Mouse (Mus musculus): ENCODE results near the gene Hhex. TPM values are rescaled to one million over a fixed set of nuclear protein-coding genes. Genes with fewer than 3 reads are reported as not detected.

The Hhex gene
- polyA plus RNA-seq, 1 experiment from 2014 or later = 46.6 TPM

- peaks cover 9% of the 10 kb centered on the region for H3K4me1 ChIP-seq (replicated peaks; ENCODE audit: control insufficient read depth, insufficient read depth, low read length)
- peak overlapping the region; percentile 43; the same call in 1 of the 2 replicates for H3K27ac ChIP-seq (ENCODE audit: low read depth, low read length)
- no peaks in the 10 kb centered on the region for H3K9me3 ChIP-seq (ENCODE audit: control insufficient read depth, low read length)
- no peak for DNase-seq (ENCODE audit: low spot score)
- peaks cover 17% of the 10 kb centered on the region for H3K27me3 ChIP-seq (replicated peaks; ENCODE audit: control insufficient read depth, insufficient read depth, low read length)
- H3K9ac ChIP-seq (ENCODE audit: low read depth, low read length) = no peak overlapping the region
- 36% methylated on average over 10 of the region's 10 CpGs for WGBS
- no peak overlapping the region for H3K4me3 ChIP-seq (ENCODE audit: low read depth, low read length)
- no peaks in the 10 kb centered on the region for H3K36me3 ChIP-seq (ENCODE audit: control insufficient read depth, insufficient read depth, low read length)
- no peak for ATAC-seq (replicated peaks; ENCODE audit: low FRiP score)
- H3K4me2 ChIP-seq = peak overlapping the region; percentile 31
Measured at GRCm38 (mm10) chr19:37442524-37443286, 8.1 kb downstream of the Hhex start.

DNA sequence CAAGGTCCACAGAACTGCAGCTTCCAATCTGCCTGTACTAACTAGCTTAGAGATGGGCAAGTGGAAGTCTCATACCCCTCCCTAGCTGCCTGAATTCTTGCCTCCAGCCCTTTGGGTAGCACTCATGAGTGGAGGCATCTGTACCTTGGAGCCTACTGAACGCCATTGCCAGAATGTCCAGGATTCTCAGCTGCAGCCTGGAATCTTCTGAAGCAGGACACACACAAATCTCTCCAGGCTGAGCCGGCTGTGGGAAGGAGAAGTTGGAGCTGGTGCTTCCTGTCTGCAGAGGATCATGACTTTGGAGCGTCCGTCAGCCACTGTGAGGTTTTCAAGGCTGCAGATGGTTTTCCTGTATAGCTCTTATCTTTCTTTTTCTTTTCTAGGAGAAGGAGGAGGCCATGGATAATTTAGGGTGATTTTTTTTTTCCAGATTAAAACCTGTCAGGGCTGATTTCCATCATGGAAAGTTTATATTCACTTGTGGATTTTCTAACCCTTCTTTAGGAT is 9.1 kb downstream of the Hhex start:
- no peak overlapping the region for H3K4me2 ChIP-seq
- peaks cover 9% of the 10 kb centered on the region for H3K4me1 ChIP-seq (replicated peaks; ENCODE audit: control insufficient read depth, insufficient read depth, low read length)
- H3K4me3 ChIP-seq (ENCODE audit: low read depth, low read length) = no peak overlapping the region
- DNase-seq (ENCODE audit: low spot score) = no peak
- ATAC-seq (replicated peaks; ENCODE audit: low FRiP score) = no peak
- peak overlapping the region; percentile 38; the same call in 1 of the 2 replicates for H3K27ac ChIP-seq (ENCODE audit: low read depth, low read length)
- no peaks in the 10 kb centered on the region for H3K36me3 ChIP-seq (ENCODE audit: control insufficient read depth, insufficient read depth, low read length)
- H3K27me3 ChIP-seq (replicated peaks; ENCODE audit: control insufficient read depth, insufficient read depth, low read length) = peaks cover 14% of the 10 kb centered on the region; the same call in 1 of the 2 replicates
- 19% methylated on average over 4 of the region's 4 CpGs for WGBS
- H3K9me3 ChIP-seq (ENCODE audit: control insufficient read depth, low read length) = no peaks in the 10 kb centered on the region
- H3K9ac ChIP-seq (ENCODE audit: low read depth, low read length) = no peak overlapping the region

DNA sequence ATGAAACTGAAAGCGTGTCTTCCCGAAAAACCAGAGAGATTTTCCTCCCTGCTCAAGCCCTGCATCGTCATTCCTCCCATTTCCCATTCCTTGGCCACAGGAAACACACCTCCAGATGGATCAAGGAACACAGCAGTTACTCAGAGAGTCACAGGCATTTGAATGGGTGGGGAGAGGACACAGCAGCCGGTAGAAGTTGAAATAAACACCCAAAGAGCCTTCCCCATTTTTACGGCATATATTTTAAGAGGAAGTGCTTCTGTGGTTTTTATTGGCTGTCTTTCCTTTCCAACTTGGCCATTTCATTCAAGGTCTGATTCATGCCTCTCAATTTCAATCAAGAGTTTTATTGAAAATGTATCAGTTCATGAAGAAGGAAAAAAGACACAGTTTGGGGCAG is 13.6 kb downstream of the Hhex start:
- DNase-seq (ENCODE audit: low spot score) (no peak), ATAC-seq (replicated peaks; ENCODE audit: low FRiP score) (no peak)
- Histone ChIP-seq H3K9me3 (ENCODE audit: control insufficient read depth, low read length) (no peaks in the 10 kb centered on the region), H3K27ac (ENCODE audit: low read depth, low read length) (no peak overlapping the region), H3K4me3 (ENCODE audit: low read depth, low read length) (no peak overlapping the region), H3K9ac (ENCODE audit: low read depth, low read length) (no peak overlapping the region), H3K36me3 (ENCODE audit: control insufficient read depth, insufficient read depth, low read length) (no peaks in the 10 kb centered on the region), H3K4me2 (no peak overlapping the region), H3K27me3 (replicated peaks; ENCODE audit: control insufficient read depth, insufficient read depth, low read length) (0 out of 2 replicates have a peak, but pooled peaks cover 4% of the 10 kb centered on the region), H3K4me1 (replicated peaks; ENCODE audit: control insufficient read depth, insufficient read depth, low read length) (peaks cover 7% of the 10 kb centered on the region)
- 46% methylated on average over 5 of the region's 5 CpGs for WGBS

- no peak overlapping the region for H3K9ac ChIP-seq (ENCODE audit: low read depth, low read length)
- no peak for ATAC-seq (replicated peaks; ENCODE audit: low FRiP score)
- no peaks in the 10 kb centered on the region for H3K4me1 ChIP-seq (replicated peaks; ENCODE audit: control insufficient read depth, insufficient read depth, low read length)
- no peak overlapping the region for H3K4me2 ChIP-seq
- no peaks in the 10 kb centered on the region for H3K36me3 ChIP-seq (ENCODE audit: control insufficient read depth, insufficient read depth, low read length)
- H3K27me3 ChIP-seq (replicated peaks; ENCODE audit: control insufficient read depth, insufficient read depth, low read length) = 0 out of 2 replicates have a peak, but pooled peaks cover 4% of the 10 kb centered on the region
- no peak overlapping the region for H3K27ac ChIP-seq (ENCODE audit: low read depth, low read length)
- no peak for DNase-seq (ENCODE audit: low spot score)
- H3K9me3 ChIP-seq (ENCODE audit: control insufficient read depth, low read length) = no peaks in the 10 kb centered on the region
- WGBS = 73% methylated on average over 3 of the region's 3 CpGs
- no peak overlapping the region for H3K4me3 ChIP-seq (ENCODE audit: low read depth, low read length)
Measured at GRCm38 (mm10) chr19:37449246-37449645, 14.6 kb downstream of the Hhex start.

GRCm38 (mm10) chr19:37455528-37455927 is 20.9 kb downstream of the Hhex start:
- no peak overlapping the region for H3K27ac ChIP-seq (ENCODE audit: low read depth, low read length)
- no peaks in the 10 kb centered on the region for H3K4me1 ChIP-seq (replicated peaks; ENCODE audit: control insufficient read depth, insufficient read depth, low read length)
- H3K4me2 ChIP-seq = no peak overlapping the region
- WGBS = 62% methylated on average over 2 of the region's 2 CpGs
- ATAC-seq (replicated peaks; ENCODE audit: low FRiP score) (no peak), DNase-seq (ENCODE audit: low spot score) (no peak)
- no peaks in the 10 kb centered on the region for H3K36me3 ChIP-seq (ENCODE audit: control insufficient read depth, insufficient read depth, low read length)
- no peak overlapping the region for H3K4me3 ChIP-seq (ENCODE audit: low read depth, low read length)
- 0 out of 2 replicates have a peak, but pooled peaks cover 4% of the 10 kb centered on the region for H3K27me3 ChIP-seq (replicated peaks; ENCODE audit: control insufficient read depth, insufficient read depth, low read length)
- H3K9ac ChIP-seq (ENCODE audit: low read depth, low read length) = no peak overlapping the region
- no peaks in the 10 kb centered on the region; the same call in 1 of the 2 replicates for H3K9me3 ChIP-seq (ENCODE audit: control insufficient read depth, low read length)

DNA sequence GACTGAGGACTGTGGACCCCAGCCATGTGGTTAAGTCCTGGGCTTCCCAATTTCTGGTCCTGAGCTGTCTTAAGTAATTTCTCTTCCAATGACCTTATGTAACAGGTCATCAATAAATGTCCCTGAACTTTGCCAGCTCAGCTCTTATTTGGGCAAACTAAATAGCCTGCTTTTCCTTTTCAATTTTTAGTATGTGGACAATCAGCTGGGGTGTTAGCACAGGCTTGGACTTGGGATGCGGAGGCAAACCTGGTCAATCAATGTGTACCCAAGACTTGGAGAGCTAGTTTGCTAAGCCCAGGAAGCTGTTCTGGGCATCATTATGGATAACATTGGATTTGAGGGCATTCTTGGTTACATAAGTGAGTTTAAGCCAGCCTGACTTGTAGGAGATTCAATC is 21.4 kb downstream of the Hhex start:
- no peaks in the 10 kb centered on the region for H3K36me3 ChIP-seq (ENCODE audit: control insufficient read depth, insufficient read depth, low read length)
- no peak overlapping the region for H3K27ac ChIP-seq (ENCODE audit: low read depth, low read length)
- DNase-seq (ENCODE audit: low spot score) (no peak), ATAC-seq (replicated peaks; ENCODE audit: low FRiP score) (no peak)
- H3K4me3 ChIP-seq (ENCODE audit: low read depth, low read length) = no peak overlapping the region
- no peak overlapping the region for H3K9ac ChIP-seq (ENCODE audit: low read depth, low read length)
- 93% methylated on average over 1 of the region's 1 CpGs for WGBS
- 0 out of 2 replicates have a peak, but pooled peaks cover 4% of the 10 kb centered on the region for H3K27me3 ChIP-seq (replicated peaks; ENCODE audit: control insufficient read depth, insufficient read depth, low read length)
- H3K9me3 ChIP-seq (ENCODE audit: control insufficient read depth, low read length) = no peaks in the 10 kb centered on the region; the same call in 1 of the 2 replicates
- no peak overlapping the region for H3K4me2 ChIP-seq
- H3K4me1 ChIP-seq (replicated peaks; ENCODE audit: control insufficient read depth, insufficient read depth, low read length) = no peaks in the 10 kb centered on the region

DNA sequence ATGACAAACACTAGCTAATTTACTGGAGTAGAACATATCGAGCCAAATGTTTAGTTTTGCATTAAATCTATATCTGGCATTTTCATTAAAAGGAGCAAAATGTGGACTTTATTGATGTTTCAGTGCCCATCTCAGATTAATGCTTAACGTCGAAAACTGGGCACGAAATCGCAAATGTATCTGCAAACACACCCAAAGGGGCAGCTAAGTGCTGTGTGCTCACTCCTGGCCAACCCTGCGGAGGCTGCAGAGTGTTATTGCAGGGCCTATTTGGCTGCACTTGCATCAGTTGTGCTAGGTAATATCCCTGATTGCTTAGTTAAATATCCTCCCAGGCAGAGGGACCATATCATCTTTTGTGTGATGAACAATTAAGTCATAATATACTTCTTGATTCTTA is 23.4 kb downstream of the Hhex start:
- H3K9ac ChIP-seq (ENCODE audit: low read depth, low read length) = no peak overlapping the region
- DNase-seq (ENCODE audit: low spot score) (no peak), ATAC-seq (replicated peaks; ENCODE audit: low FRiP score) (no peak)
- H3K4me2 ChIP-seq = no peak overlapping the region
- no peak overlapping the region for H3K4me3 ChIP-seq (ENCODE audit: low read depth, low read length)
- H3K4me1 ChIP-seq (replicated peaks; ENCODE audit: control insufficient read depth, insufficient read depth, low read length) = no peaks in the 10 kb centered on the region
- no peak overlapping the region for H3K27ac ChIP-seq (ENCODE audit: low read depth, low read length)
- no peaks in the 10 kb centered on the region for H3K27me3 ChIP-seq (replicated peaks; ENCODE audit: control insufficient read depth, insufficient read depth, low read length)
- H3K9me3 ChIP-seq (ENCODE audit: control insufficient read depth, low read length) = no peaks in the 10 kb centered on the region; the same call in 1 of the 2 replicates
- H3K36me3 ChIP-seq (ENCODE audit: control insufficient read depth, insufficient read depth, low read length) = no peaks in the 10 kb centered on the region
- WGBS = 82% methylated on average over 6 of the region's 6 CpGs

DNA sequence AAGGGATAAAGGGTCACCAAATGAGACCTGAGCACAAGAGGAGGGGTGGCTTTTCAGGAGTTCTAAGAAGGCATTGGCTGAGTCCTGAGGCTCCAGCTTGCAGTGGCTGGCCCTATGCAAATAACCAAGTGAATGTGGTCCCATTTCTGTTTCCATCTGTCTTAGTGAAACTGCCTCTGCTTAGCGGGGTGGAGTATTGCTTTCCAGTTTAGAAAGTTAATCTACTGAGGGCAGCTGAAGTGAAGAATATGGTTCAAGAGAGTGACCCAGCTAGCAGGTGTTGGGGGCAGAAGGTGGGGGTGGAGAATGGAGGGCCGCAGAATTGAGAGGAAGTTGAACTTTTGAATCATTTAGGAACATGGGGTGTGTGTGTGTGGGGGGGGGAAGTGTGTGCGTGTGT is 31.8 kb downstream of the Hhex start:
- no peaks in the 10 kb centered on the region for H3K36me3 ChIP-seq (ENCODE audit: control insufficient read depth, insufficient read depth, low read length)
- H3K27ac ChIP-seq (ENCODE audit: low read depth, low read length) = no peak overlapping the region
- no peak overlapping the region for H3K9ac ChIP-seq (ENCODE audit: low read depth, low read length)
- DNase-seq (ENCODE audit: low spot score) (no peak), ATAC-seq (replicated peaks; ENCODE audit: low FRiP score) (no peak)
- H3K4me1 ChIP-seq (replicated peaks; ENCODE audit: control insufficient read depth, insufficient read depth, low read length) = no peaks in the 10 kb centered on the region
- H3K4me3 ChIP-seq (ENCODE audit: low read depth, low read length) = no peak overlapping the region
- H3K9me3 ChIP-seq (ENCODE audit: control insufficient read depth, low read length) = no peaks in the 10 kb centered on the region
- 81% methylated on average over 3 of the region's 3 CpGs for WGBS
- no peaks in the 10 kb centered on the region for H3K27me3 ChIP-seq (replicated peaks; ENCODE audit: control insufficient read depth, insufficient read depth, low read length)
- no peak overlapping the region for H3K4me2 ChIP-seq

GRCm38 (mm10) chr19:37466978-37467377 is 32.4 kb downstream of the Hhex start:
- no peaks in the 10 kb centered on the region for H3K9me3 ChIP-seq (ENCODE audit: control insufficient read depth, low read length)
- no peaks in the 10 kb centered on the region for H3K4me1 ChIP-seq (replicated peaks; ENCODE audit: control insufficient read depth, insufficient read depth, low read length)
- no peaks in the 10 kb centered on the region for H3K27me3 ChIP-seq (replicated peaks; ENCODE audit: control insufficient read depth, insufficient read depth, low read length)
- no peaks in the 10 kb centered on the region for H3K36me3 ChIP-seq (ENCODE audit: control insufficient read depth, insufficient read depth, low read length)
- no peak overlapping the region for H3K4me3 ChIP-seq (ENCODE audit: low read depth, low read length)
- H3K9ac ChIP-seq (ENCODE audit: low read depth, low read length) = no peak overlapping the region
- 64% methylated on average over 5 of the region's 5 CpGs for WGBS
- DNase-seq (ENCODE audit: low spot score) (no peak), ATAC-seq (replicated peaks; ENCODE audit: low FRiP score) (no peak)
- no peak overlapping the region for H3K27ac ChIP-seq (ENCODE audit: low read depth, low read length)
- no peak overlapping the region for H3K4me2 ChIP-seq
